Mouse (Mus musculus) layer of hippocampus, adult 11-12 months (tissue): ENCODE results near the gene Nop53.
A peak's percentile ranks its signal among the peaks of the same experiment; 100 is the strongest.

Experiments used
- DNase-seq: peaks from one replicate; pipeline ENCODE4 v3.0.0; 2022; ENCODE audit warnings: low spot score

Nop53 gene

GRCm38 (mm10) chr7:15945721-15946536 is at the start of gene Nop53:
Gene Nop53, minus strand, starts transcription at chr7:15946074.
- DNase-seq: peak; percentile 97

- DNase-seq: no peak
These were observed 47.9 kb upstream of the Nop53 start for GRCm38 (mm10) chr7:15993789-15994188.

GRCm38 (mm10) chr7:15993152-15993551 is 47.3 kb upstream of the Nop53 start:
- DNase-seq: no peak

GRCm38 (mm10) chr7:15991764-15992163 is 45.9 kb upstream of the Nop53 start:
- no peak for DNase-seq

GRCm38 (mm10) chr7:15987661-15988356 is 41.9 kb upstream of the Nop53 start:
- DNase-seq: no peak

- no peak for DNase-seq
These were observed 37.0 kb upstream of the Nop53 start for GRCm38 (mm10) chr7:15982729-15983407.

GRCm38 (mm10) chr7:15981538-15981937 is 35.7 kb upstream of the Nop53 start:
- DNase-seq: no peak

- peak; percentile 63 for DNase-seq
These were observed 34.4 kb upstream of the Nop53 start for GRCm38 (mm10) chr7:15980246-15980645.

GRCm38 (mm10) chr7:15975904-15976303 is 30.0 kb upstream of the Nop53 start:
- DNase-seq: no peak

GRCm38 (mm10) chr7:15975451-15975850 is 29.6 kb upstream of the Nop53 start:
- DNase-seq: no peak

GRCm38 (mm10) chr7:15974712-15975111 is 28.8 kb upstream of the Nop53 start:
- DNase-seq: peak; percentile 68

GRCm38 (mm10) chr7:15972247-15972646 is 26.4 kb upstream of the Nop53 start:
- DNase-seq: no peak

GRCm38 (mm10) chr7:15969674-15970073 is 23.8 kb upstream of the Nop53 start:
- DNase-seq: no peak

GRCm38 (mm10) chr7:15968322-15968721 is 22.4 kb upstream of the Nop53 start:
- no peak for DNase-seq

GRCm38 (mm10) chr7:15967312-15967711 is 21.4 kb upstream of the Nop53 start, which contains the start of gene Ehd2:
Gene Ehd2, minus strand, starts transcription at chr7:15967567.
- peak; percentile 60 for DNase-seq

GRCm38 (mm10) chr7:15966489-15966888 is 20.6 kb upstream of the Nop53 start:
- DNase-seq: no peak

GRCm38 (mm10) chr7:15963798-15964652 is 18.2 kb upstream of the Nop53 start:
- no peak for DNase-seq

GRCm38 (mm10) chr7:15962311-15963288 is 16.7 kb upstream of the Nop53 start:
- peak; percentile 53 for DNase-seq

GRCm38 (mm10) chr7:15961798-15962197 is 15.9 kb upstream of the Nop53 start:
- DNase-seq: no peak

GRCm38 (mm10) chr7:15961239-15961638 is 15.4 kb upstream of the Nop53 start:
- DNase-seq: no peak

- no peak for DNase-seq
These were observed 14.8 kb upstream of the Nop53 start for GRCm38 (mm10) chr7:15960691-15961090.
